Mouse (Mus musculus): ENCODE measurements at regions not wholly inside any gene's neighbourhood (a gene's known extent, or its start where the extent isn't known, plus 50 kb on each side); places are given as distances from the start of the nearest gene placed in this dataset.

DNA sequence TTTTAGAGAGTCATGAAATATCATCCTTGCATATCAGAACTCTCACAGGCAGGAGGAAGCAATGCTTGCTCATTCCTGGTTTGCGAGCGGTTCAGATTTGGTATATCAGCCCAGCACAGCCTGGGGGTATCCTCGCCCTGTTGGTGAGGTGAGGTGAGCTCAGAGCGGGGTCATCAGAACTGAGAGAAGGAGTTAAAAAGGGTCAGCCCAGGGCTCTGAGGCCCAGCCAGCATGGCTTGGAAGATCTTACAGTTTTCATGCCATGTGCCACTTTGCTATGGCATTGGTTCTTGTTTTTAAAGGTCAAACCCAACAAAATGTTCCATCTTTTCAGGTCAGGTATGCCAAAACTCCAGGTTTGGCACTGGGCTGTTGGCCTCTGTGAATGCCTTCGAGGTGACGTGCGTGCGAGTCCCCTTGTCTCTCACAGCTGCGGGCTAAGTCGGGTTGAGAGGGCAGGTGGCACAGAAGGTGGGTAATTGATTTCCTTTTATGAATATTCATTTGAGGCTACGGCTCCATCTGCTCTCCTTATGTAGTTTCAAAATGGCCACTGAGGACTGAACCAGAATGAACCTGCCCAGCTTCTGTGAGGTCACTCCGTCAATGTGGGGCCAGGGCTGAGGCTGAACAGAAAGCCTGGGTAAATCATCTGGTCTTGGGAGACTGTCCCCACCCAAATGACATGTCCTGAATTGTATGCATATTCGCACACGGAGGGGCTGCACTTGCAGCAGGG lies 86.3 kb downstream of the Hhipl2 start:
- no peak for DNase-seq

DNA sequence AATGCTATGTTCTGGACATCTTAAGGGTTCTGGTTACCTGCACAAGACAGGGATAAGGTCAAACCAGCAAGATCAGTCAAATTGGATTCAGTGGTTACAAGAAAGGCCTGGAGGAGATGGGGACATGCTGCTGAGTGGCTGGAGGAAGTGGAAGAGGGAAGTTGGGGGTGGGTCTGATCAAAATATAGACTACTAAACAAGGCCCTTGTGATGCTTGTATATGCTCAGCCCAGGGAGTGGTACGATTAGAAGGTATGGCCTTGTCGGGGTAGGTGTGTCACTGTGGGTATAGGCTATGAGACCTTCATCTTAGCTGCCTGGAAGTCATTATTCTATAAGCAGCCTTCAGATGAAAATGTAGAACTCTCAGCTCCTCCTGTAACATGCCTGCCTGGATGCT lies 89.9 kb downstream of the Hhipl2 start:
- no peak for DNase-seq

DNA sequence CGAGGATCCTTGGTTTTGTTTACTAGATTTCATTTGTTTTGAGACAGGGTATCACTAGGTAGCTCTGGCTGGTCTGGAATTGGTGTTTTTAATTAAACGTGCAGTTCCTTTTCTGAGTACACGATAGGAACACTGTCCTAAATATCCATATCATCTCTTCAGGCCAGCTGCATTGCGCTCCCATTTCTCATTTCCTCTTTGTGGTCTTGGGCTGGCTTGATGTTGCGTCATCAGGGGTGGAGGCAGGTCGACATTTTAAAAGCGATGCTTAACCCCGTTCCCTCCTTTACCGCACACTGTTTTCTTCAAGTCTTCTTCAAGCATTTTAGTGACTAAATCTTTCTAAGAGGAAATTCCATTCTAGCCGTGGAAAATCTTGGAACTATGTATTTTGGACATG lies 92.7 kb downstream of the Hhipl2 start:
- no peak for DNase-seq

DNA sequence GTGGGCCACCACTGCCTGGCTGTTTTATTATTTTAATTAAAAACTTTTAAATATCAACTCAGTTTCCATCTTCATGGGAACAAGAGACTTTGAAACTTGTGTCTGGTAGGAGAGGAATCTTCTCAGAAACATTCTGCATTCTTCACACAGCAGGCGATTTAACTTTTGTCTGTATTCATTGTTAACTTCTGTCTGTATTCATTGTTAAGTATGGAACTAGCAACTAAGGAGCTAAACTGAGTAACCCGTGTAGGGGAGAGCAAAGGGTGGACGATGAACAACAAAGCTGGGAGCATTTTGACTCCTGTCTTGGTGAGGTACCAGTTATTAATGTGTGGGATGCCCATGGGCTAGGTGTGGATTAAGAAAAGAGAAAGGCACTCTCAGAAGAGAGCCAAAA lies 95.9 kb downstream of the Hhipl2 start:
- no peak for DNase-seq

DNA sequence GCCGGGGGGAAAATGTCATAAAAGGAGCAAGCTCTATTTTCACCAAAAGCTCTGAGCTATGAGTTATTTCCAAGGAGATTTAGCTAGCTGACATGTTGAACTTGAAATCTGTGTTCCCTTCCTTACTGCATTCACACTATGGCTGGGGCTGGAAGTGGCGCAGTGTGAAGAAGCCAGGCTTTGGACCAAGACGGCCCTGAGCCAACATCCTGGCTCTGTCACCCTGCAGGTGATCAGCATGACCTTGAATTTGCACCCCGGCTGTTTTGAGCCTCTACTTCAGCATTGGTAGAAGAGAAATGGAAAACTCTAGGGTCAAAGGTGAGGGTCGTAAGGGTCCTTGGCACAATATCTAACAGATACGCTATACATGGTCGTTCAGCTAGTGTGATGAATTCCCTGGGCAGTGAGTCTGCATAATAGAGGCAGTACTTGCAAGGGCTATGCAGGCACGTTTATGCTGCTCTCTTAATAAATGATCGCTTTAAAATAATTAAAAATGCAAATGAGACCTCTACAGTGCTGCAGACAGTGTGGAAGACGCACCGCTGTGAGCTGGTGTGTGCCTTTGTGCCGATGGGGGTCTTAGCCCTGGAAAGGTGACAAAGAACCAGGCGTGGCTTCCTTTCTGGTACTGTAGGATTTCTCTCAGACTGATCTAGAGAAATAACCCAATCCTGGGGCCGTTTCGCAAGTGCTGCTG lies 96.4 kb downstream of the Hhipl2 start:
- DNase-seq, result no peak

DNA sequence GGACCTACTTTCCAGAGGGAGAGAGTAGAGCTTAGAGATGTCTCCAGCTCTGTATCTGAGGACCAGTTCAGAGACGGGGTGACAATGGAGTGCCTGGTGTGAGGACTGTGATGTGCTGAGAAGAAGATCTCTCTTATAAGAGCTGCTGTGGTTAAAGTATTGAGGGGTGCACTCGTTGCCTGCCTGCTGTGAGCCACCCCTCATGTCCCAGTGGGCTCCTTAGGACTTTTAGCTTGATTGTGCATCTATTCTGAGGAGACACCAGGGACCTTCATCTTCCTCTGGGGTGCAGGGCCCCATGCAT lies 96.9 kb downstream of the Hhipl2 start:
- DNase-seq, result no peak

DNA sequence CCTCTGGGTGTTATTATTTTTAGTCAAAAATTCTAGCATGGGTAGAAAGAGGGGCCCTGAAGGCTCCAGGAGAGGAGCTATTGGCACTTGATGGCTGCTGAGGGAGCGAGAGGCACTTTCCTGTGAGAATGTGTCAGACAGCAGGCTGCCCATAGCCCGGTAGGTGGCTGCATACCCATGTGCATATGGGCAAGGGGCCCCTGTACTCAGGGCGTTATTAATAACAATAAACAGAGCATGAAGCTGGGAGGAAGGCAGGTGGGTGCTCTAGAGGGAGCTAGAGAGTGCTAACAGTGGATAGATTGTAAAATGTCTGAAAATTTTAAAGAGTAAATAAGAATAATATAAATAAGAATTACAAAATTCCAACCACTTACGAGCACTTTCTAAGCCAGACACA lies 98.2 kb downstream of the Hhipl2 start:
- no peak for DNase-seq

DNA sequence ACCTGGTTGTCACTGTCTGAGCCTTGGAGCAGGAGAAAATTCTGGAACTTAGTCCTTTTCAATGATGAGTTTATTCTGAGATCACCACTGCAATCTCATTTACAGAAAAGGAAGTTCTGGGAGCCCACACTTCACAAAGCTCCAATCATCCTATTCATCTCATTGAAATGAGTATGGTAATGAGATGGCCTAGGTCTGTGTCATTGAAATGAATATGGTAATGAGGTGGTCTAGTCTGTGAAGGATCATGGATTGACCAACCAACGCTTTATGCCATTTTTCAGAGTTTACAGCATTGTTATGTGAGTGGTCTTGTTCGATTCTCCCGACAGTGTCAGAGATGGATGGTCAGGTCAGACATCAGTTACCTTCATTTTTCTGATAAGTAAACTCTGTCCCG lies 99.2 kb downstream of the Hhipl2 start:
- no peak for DNase-seq

DNA sequence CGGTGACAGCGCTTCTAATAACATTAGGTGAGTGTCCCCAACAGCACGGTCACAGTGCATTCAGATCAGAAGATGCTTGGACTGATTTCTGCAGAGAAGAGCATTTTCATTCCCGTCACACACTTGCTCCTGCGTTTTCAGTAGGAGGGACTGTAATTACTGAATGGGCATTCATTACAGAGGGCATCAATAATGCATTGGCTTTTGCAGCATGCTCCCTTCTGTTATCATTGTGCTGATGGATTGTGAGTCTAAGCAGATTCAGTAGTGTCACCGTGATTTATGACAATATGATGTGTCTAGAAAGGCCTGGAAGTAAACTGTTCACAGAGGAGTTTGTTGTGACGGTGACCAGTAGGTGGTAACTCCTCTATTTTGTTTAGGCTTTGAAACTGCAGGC lies 103.6 kb downstream of the Hhipl2 start:
- DNase-seq, result no peak

DNA sequence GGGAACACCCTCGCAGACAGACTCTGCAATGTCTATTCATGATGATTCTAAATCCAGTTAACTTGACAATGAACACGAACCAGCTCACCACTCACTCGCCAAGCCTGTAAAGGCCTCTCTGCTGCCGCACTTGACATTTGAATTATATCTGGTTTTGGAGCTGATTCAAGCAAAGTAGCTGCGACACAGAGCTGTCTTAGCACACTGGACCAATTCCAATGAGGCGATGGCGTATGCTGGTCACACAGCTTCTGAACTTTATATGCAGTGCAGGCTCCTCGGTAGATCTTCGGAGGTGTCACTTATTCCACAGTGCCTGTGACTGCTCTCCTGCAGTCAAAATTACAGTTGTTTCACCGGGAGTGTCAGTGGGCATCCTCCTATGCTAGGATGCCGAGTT lies 115.4 kb downstream of the Hhipl2 start:
- no peak for DNase-seq

DNA sequence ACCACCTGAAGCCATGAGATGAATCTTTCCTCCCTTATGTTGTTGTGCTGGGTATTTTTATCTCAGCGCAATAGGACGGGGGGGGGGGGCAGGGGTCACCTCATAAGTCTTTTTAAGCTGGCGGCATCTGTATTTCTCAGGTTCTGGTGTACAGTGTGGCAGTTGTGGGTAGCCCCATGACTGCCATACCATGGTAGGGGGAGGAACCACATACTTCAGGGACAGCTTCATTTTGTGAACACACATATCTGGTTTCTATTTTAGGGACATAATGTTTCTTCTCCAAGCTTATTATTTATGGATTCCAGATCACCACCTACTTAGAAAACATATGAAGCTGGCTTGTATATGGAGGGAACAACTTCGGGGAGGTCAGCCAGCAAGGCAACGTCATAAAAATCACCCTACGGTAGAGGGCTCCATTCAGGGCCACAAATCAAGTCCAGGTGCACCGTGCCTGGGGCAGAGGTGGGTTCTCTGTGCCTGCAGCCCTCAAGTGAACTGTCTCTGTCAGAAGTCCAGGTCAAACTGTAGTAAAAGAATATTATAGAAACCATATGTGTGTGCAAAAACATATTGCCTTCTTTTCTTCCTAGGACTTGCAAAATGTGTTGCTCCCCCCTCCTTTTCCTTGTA lies 130.9 kb downstream of the Hhipl2 start:
- DNase-seq, result no peak

DNA sequence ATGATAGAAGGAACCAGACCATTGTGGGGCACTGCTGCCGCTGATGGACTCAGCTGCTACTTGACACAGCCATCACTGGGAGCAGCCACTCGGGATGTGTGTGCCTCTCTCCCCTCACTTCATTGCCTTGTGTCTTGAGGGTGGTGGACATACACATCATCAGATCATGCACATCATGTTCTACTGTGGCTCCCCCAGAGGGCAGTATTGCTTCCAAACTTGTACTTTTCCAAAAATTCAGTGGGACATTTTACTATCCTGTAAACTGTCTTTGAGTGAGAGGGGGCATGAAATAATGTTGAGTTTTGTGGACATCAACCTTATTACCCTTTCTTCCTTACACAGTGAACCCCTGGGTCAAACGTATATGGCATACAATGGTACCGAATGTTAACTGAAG lies 134.6 kb downstream of the Hhipl2 start:
- DNase-seq, result no peak

DNA sequence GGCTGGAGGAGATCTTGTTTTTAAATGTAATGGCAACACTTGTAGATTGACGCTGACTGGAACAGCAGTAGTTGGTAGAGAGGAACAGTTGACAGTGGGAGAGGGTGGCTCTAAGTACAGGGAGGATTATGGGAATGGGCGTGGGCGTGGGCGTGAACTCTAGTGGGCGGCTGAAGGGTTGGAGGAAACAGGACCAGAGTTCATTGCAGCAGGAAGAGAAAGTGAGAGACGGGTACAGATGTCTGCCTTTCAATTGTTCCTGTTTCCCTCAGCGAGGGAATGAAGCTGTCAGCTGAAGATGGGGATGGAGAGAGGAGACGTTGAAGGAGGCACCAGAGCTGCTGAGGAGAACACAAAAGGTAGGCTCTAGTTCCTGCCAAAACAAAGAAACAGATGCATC lies 135.2 kb downstream of the Hhipl2 start:
- DNase-seq, result no peak

DNA sequence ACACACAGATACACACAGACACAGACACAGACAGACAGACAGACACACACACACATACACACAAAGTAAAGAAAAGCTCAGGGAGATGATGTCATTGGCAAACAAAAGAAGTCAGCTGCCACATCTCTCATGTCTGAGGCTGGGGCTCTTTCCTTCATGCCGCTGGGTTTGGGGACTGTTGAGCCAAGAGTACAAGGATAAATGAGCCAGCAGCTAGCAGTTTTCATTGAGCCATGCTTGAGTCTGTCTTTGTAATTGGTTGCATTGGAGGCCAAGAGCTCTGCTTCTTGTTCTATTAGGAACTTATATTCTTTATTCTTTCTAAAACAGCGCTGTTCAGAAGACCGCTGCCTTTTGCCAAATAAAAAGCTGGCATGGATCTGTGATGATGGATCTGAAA lies 144.8 kb downstream of the Hhipl2 start:
- no peak for DNase-seq

DNA sequence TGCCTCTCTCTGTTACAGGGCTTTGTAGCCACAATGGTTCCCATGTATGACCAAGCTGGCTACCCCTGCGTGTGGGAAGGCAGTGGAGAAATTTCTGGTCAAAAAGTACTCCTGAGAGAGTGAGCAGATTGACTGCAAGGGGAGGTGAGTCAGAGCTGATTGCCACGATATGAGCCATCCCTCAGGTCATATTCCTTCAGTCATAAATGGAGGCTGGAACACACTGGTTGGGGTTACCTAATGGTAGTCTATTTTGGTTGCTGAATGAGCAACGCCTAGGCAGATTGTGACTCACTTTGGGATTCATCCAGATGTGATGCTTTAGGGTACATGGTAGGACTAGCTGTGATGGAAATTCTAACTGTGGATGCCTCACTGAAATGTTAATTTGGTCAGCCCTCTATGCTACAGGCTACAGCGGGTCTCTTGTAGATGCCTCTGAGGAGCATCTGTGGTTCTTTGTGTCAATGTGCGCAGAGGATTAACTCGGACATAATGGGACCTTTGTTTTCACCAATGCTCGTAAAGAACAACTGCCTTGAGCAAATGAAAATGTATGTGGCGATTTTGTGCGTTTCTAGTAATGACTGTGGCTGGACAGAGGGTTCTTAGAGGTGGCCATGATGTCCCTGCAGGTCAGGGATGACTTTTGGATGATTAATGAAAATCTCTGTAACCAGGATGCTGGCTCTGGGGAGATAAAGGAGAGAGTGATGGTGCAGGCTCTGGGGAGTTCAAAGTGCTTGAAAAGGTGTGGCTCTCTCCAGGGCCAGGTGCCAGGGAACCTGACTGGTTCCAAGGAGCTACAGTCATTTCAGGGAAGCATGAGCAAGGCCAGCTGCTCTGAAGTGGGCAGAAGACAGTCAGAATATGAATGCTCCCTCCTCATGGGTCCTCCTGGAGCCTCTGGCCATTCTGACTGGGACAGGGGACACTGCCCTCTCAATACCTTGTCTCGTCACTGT lies 155.9 kb downstream of the Hhipl2 start:
- DNase-seq, result peak; percentile 16

DNA sequence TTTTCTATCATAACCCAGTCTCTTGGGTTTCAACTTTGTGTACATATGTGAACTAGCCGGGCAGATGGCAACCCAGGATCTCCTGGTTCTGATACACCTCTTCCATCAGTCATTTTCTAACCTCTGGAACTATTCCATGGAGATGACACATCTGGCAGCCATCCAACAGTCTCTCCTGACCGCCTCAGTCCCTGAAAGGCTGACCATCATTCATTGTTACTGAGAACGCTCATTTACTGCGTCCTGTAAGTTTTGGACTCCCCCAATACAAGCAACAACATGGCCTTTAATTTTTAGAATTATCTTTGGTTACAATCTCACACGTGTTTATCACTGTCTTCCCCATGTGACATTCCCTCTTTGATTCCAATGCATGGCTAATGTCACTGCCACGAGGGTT lies 166.8 kb downstream of the Hhipl2 start:
- DNase-seq, result no peak

DNA sequence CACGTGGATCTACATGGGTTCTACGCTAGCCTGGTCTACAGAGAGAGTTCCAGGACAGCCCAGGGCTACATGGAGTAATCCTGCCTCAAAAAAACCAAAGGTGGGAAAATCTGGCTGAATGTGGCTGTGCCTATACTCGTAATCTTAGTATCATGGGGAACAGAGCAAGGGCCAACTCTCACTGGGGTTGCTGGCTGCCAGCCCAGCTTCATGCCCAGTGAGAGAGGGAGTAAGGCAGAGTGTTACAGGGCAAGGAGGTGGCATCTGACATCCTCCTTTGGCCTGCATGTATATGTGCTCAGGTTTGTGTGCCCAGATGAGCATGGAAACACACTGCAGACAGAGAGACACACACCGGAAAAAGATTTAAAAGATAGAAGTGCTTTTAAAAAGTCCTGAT lies 168.4 kb downstream of the Hhipl2 start:
- DNase-seq, result no peak

DNA sequence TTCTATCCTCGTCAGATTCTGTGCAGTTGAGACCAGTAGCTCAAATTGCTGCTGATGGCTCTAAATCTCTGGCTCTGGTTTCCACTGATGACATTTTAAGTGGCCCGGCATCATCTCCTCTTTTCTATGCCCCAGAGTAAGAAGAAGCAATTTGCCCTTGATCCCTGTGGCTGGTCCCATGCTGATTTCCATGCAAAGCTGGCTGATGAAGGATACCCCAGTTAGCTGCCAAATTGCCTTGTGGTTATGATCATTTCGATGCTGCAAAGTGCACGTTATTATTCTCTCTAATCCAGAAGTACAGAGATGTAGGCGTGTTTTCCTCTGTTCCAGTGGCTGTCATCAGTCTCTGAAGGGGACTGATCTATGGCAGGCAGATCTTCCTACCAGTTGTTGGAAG lies 177.3 kb downstream of the Hhipl2 start:
- no peak for DNase-seq

DNA sequence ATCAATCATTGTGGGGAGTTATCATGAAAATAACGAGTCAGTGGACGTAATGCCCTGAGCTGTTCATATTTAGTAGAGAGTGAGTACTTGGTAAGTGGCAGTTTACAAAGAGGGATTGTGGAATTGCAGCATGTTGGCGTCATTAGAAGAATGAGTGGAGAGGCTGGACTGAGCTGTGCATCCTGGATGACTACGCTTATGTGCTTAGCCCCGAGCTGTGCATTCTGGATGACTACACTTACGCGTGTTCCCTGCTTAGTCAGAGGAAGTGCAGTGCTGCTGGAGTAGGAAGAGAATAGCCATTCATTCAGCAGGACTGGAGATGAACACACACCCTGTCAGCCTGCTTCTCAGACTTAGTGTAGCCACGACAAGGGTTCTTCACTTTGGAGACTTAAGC lies 182.5 kb downstream of the Hhipl2 start:
- DNase-seq, result no peak

DNA sequence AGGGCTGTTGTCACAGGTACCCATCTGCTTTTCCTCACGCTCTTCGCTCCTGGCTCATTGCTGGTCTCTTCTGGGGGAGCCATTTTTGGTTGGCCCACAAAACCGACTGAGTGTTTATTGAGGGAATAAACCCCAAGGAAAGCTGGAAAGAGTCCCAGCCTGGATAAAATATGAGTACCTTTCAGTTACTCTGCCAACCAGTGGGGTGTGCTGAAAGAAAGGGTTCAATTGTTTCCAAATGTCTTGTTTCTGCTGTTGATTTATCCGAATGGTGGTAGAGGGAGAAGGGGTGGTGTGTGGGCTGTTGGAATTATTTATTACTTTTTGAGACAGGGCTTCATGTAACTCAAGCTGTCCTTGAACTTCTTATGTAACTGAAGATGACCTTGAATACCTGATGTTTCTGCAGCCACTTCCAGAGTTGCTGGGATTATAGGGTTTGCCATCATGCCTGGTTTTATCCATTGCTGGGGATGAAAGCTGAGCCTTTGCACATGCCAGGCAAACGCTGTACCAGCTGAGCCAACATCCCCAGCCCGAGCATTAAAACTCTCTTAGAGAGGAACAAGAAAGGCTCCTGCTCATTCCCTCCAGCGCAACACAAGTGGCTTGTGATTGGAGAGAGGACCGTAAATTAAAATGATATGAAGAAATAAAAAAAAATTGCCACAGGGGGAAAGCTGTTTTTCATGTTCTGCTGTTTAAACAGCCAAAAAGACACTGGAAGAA lies 194.1 kb downstream of the Hhipl2 start:
- no peak for DNase-seq

DNA sequence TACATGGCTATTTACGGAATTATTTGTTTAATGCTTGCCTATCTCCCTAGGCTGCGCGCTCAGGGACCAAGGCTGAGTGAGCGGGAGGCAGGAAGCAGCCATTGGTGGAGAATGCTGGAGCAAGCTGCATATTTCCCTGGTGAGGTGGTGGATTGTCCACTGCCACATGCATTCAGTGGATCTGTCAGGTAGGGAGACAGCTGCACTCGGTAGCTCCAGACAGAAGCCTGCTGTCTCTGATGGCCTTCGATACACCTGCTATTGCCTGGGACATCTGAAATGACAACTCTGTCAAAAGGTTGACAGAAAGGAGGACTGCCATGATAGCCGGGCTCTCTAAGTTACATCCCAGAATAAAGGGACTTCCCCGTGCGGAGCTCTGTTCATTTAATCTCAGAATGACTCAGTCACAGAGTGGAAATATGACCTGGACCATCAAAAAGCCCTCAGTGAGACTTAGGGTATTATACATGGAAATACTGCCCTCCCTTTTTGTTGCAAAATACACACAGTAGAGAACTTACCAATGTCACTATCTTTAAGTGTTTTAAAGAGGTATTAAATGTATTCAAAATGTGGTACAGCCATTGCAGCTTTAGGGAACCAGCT lies 201.5 kb downstream of the Hhipl2 start:
- no peak for DNase-seq

DNA sequence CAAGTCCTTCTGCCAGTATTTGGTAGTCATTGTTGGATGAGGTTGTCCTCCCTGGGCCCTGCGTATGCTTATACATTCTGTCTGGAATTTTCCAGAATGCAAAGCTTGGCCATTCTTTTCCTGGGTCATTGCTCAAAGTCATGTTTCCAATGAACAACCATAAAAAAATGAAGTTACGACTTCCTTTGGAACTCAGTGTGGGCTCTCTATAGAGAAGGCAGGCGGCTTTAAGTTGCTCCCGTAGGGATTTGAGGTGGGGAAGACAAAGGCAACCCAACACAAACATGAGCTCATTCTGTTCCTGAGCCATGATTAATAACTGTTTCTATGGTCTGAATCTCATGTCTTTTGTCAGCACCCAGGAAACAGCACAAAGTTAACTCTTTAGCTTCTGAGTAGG lies 204.3 kb downstream of the Hhipl2 start:
- no peak for DNase-seq
